Comparison of ENCODE assay signal across 8 mouse cellular contexts in genomic region chr5:119680329-119681010, GRCm38 (mm10). TPM values are rescaled to one million over a fixed set of nuclear protein-coding genes. Genes with fewer than 3 reads are reported as not detected.
A peak's percentile ranks its signal among the peaks of the same experiment; 100 is the strongest.
DNase-seq lines count a peak whose midpoint lies in the region; ATAC-seq and TF ChIP-seq lines count a peak whose summit lies in the region.

No protein-coding gene starts in this region.

- peaks cover 42% of the 10 kb centered on the region for H3K4me1 ChIP-seq in kidney, embryonic 15.5 days
- H3K4me1 ChIP-seq in heart, postnatal 0 days (ENCODE audit: control insufficient read depth, insufficient read depth), result no peaks in the 10 kb centered on the region

- peak overlapping the region; percentile 50 for H3K9ac ChIP-seq in kidney, embryonic 15.5 days
- H3K9ac ChIP-seq in heart, postnatal 0 days (replicated peaks; ENCODE audit: low read depth, low read length), result no peak overlapping the region

- TF ChIP-seq CTCF in heart, postnatal 0 days (IDR thresholded peaks at IDR 0.05; ENCODE audit: low read depth), result no peak

- no peak for DNase-seq in kidney, postnatal 36 days
- DNase-seq in adrenal gland, postnatal 25 days, result peak; percentile 57
- no peak for DNase-seq in heart, postnatal 0 days (ENCODE audit: low spot score)
- DNase-seq in lung, postnatal 14 days, result peak; percentile 51
- DNase-seq in layer of hippocampus, adult 9-10 months (ENCODE audit: low spot score), result no peak
- no peak for DNase-seq in ovary, postnatal 14 days (ENCODE audit: low spot score)
- DNase-seq in right cerebral cortex, postnatal 4 days, result no peak

- peak overlapping the region; percentile 52 for H3K4me2 ChIP-seq in kidney, embryonic 15.5 days
- peak overlapping the region; percentile 9; the same call in 1 of the 2 replicates for H3K4me2 ChIP-seq in heart, postnatal 0 days (ENCODE audit: low read depth, low read length)

- WGBS in kidney, embryonic 15.5 days, result 16% methylated on average over 62 of the region's 62 CpGs
- 34% methylated on average over 62 of the region's 62 CpGs for WGBS in heart, postnatal 0 days

- ATAC-seq in kidney, embryonic 15.5 days (replicated peaks; ENCODE audit: low FRiP score), result peak; percentile 24; the same call in 1 of the 2 replicates
- ATAC-seq in heart, postnatal 0 days (ENCODE audit: insufficient read depth, low read depth), result no peak; the same call in 1 of the 2 replicates

- H3K9me3 ChIP-seq in kidney, embryonic 15.5 days (replicated peaks), result no peaks in the 10 kb centered on the region
- no peaks in the 10 kb centered on the region for H3K9me3 ChIP-seq in heart, postnatal 0 days (replicated peaks; ENCODE audit: control insufficient read depth, low read length)

- peaks cover 96% of the 10 kb centered on the region for H3K27me3 ChIP-seq in kidney, embryonic 15.5 days
- H3K27me3 ChIP-seq in heart, postnatal 0 days (ENCODE audit: control insufficient read depth, insufficient read depth, low read length), result peaks cover 92% of the 10 kb centered on the region

- peaks cover 18% of the 10 kb centered on the region for H3K36me3 ChIP-seq in kidney, embryonic 15.5 days
- H3K36me3 ChIP-seq in heart, postnatal 0 days (replicated peaks; ENCODE audit: control insufficient read depth, insufficient read depth, low read length), result peaks cover 9% of the 10 kb centered on the region

- H3K27ac ChIP-seq in kidney, embryonic 15.5 days, result peak overlapping the region; percentile 78
- H3K27ac ChIP-seq in heart, postnatal 0 days (ENCODE audit: low read depth), result no peak overlapping the region

- no peak for TF ChIP-seq EP300 in heart, postnatal 0 days (IDR thresholded peaks at IDR 0.05; ENCODE audit: low read depth)

- H3K4me3 ChIP-seq in kidney, embryonic 15.5 days (replicated peaks), result peak overlapping the region; percentile 39
- H3K4me3 ChIP-seq in heart, postnatal 0 days (ENCODE audit: low read depth, low read length), result peak overlapping the region; percentile 21

RNA-seq across cellular contexts. Expression of gene Tbx3, which starts 10.0 kb away (rescaled TPM):
- polyA plus RNA-seq in kidney, embryonic 15.5 days (2015; fragmentation: Nextera tagmentation; extraction: Ambion mirVana), result 51.1 and 54.4 TPM in 2 replicates
- total RNA-seq in adrenal gland, postnatal 25 days (2021), result 215 and 277 TPM in 2 replicates
- 3.2 and 6.7 TPM in 2 replicates for total RNA-seq in heart, postnatal 0 days (2014; rRNA removed; ENCODE audit: low replicate concordance)
- polyA plus RNA-seq in heart, postnatal 0 days (2015; fragmentation: Nextera tagmentation; extraction: Ambion mirVana), result 5.4 and 5.7 TPM in 2 replicates

Comparison
In these comparisons a context has a peak if more than half of its experiments do, and no peak if none do; other contexts are left out.
1. DNase-seq: peak in adrenal gland, postnatal 25 days (single experiment) and lung, postnatal 14 days (single experiment); none in kidney, postnatal 36 days (0 of 2), heart, postnatal 0 days (single experiment), layer of hippocampus, adult 9-10 months (single experiment), ovary, postnatal 14 days (single experiment) and right cerebral cortex, postnatal 4 days (single experiment).
2. RNA of gene Tbx3, which starts 10.0 kb away (total RNA-seq): 215 to 277 TPM in adrenal gland, postnatal 25 days; 3.2 to 6.7 TPM in heart, postnatal 0 days; every median in the first group is over 10 times any median in the second.